Mouse (Mus musculus) stomach, postnatal 0 days (tissue): Measurements from ENCODE around the gene Naaa.

Experiments used
- CTCF ChIP-seq: IDR thresholded peaks from 2 replicates; pipeline ENCODE4 v1.5.1; 2016; ENCODE audit warnings: antibody characterized with exemption, low read depth, mild to moderate bottlenecking, moderate library complexity
- EP300 ChIP-seq: optimal IDR thresholded peaks from 2 replicates; pipeline ENCODE3; 2016; ENCODE audit warnings: antibody characterized with exemption

- TF ChIP-seq CTCF, result peak; percentile 89
- TF ChIP-seq EP300, result no peak
Observed at GRCm38 (mm10) chr5:92239333-92240232, 38.4 kb downstream of the Naaa start.
